Mouse (Mus musculus): ENCODE results near the gene Nemp2.

DNA sequence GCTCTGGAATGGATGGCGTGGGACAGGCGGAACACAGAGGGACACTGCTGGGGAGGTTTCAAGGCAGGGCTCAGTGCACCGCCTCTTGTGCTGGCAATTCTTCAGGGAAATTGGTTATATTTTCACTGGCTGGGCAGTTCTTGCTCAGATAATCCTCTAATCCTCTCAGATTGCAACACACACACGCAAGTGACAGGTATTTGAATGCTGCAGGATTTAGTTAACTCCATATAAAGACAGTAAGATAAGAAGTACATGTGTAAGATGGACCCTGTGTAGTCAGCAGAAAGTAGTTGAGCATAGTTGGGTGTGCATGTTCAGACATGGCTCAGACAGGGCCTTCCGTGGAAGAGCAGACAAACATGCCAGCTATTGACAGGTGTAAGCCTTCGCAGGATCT is 3.7 kb downstream of the Nemp2 start:
- TF ChIP-seq CTCF (IDR thresholded peaks at IDR 0.05; ENCODE audit: extremely low read depth, insufficient read length, insufficient replicate concordance, low read depth, low read length): no peak
- TF ChIP-seq POLR2A (IDR thresholded peaks at IDR 0.05; ENCODE audit: low read depth, low read length): no peak

Measured in small intestine, adult 2 months (tissue).